Mouse (Mus musculus) heart, postnatal 0 days (tissue): ENCODE results near the gene Ptpro.

Source experiments
- CTCF ChIP-seq: IDR thresholded peaks from 2 replicates; pipeline ENCODE4 v1.5.1; 2016; ENCODE audit warnings: antibody characterized with exemption, control low read depth, low read depth
- EP300 ChIP-seq: IDR thresholded peaks from 2 replicates; pipeline ENCODE4 v1.6.1; 2016; ENCODE audit warnings: antibody characterized with exemption, low read depth

GRCm38 (mm10) chr6:137455537-137456041 lies 203.5 kb downstream of the Ptpro start:
- peak; percentile 96 for TF ChIP-seq CTCF
- no peak for TF ChIP-seq EP300
